Mouse (Mus musculus) T-helper 1 cell (primary cell): Measurements from ENCODE around the gene Blvrb.

Source experiments
- in situ Hi-C: fragments of 300-600 bp; cut with MboI, MseI; formaldehyde crosslinking; loops from one replicate; pipeline ENCODE4 v1.15.1; 2025; ENCODE audit warnings: high pct_unique_total_duplicates

The Blvrb gene

DNA sequence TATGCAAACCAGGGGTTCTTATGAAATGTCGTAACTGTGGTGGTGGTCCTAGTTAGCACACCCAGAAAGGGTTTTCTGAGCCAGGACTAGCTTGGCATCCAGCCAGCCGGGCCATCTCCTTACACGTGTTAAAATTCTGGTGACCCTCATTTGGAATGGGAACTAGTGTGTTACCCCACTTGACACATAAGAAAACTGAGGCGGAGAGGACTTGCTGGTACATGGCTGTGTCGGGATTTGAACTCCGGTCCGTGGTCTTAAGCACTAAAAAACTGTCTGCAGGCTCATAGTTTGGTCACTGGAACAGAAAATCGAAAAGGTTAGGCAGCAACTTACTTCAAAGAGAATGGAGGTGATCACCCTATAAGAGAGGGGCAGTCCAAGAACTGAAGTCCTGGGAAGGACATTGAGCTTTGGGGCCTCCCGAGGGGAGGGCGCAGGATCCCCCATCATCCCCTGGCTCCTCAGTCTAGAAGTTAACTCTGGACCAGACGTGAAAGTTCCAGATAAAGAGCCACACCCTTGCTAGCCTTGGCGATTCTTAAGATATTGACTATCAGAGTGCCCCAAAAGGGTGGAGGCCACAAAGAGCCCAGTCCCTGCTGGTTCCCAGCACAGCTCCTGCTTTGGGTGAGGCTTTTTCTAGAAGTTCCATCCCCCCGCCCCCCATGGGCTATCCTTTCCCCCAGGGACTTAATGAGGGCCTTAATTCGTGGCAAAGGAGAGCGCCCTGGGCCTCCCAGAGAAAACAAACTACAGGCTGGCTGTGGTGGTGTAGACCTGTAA is 836 bp downstream of the Blvrb start:
- in situ Hi-C loops = loop anchor here (5.0 kb wide), 1 partner anchor 34 kb away; no protein-coding TSS in a partner anchor

GRCm38 (mm10) chr7:27449256-27449862 is 1.6 kb downstream of the Blvrb start:
- in situ Hi-C loops = loop anchor here (5.0 kb wide), 1 partner anchor 33 kb away; no protein-coding TSS in a partner anchor

- in situ Hi-C loops = no loop called here
Measured at GRCm38 (mm10) chr7:27451359-27451758, 3.6 kb downstream of the Blvrb start.

- in situ Hi-C loops = no loop called here
Measured at GRCm38 (mm10) chr7:27452206-27452770, 4.5 kb downstream of the Blvrb start.

DNA sequence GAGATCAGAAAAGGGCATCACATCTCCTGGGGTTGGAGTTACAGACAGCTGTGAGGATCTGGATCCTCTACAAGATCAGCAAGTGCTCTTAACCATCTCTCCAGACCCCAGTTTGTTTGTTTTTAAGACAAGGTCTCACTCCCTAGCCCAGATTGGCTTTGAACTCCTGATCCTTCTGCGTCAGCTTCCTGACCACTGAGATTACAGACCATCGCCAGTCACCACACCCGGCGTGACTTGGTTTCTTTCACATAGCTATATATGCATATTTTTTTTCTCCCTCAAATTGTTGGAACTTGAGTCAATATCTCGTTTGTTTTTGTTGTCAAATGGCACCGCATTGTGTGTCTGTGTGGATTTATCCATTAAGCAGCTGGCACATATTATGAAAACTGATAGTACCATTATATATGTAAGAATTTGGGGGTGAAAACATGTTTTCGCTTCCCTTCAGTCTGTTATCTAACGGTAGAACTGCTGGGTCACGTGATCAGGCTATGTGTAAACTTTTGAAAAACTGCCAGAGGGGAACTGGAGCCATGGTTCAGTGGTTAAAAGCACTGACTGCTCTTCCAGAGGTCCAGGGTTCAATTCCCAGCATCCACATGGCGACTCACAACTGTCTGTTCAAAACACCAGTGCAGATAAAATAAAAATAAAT is 6.8 kb downstream of the Blvrb start:
- in situ Hi-C loops = no loop called here

DNA sequence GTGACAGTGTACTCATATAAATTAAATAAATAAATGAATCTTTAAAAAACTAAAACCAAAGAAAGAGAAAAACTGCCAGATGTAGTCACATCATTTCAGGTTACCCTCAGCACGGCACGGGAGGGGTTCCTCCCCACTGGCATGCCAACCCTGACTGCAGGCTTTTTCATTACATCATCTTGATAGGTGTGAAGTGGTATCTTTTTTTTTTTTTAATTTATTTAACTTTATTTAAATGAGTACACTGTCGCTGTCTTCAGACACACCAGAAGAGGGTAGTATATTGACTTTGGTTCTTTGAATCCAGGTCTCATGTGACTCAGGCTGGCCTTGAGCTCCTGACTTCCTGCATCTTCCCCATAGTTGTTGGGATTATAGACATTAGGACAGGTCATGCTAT is 7.5 kb downstream of the Blvrb start:
- in situ Hi-C loops = no loop called here

DNA sequence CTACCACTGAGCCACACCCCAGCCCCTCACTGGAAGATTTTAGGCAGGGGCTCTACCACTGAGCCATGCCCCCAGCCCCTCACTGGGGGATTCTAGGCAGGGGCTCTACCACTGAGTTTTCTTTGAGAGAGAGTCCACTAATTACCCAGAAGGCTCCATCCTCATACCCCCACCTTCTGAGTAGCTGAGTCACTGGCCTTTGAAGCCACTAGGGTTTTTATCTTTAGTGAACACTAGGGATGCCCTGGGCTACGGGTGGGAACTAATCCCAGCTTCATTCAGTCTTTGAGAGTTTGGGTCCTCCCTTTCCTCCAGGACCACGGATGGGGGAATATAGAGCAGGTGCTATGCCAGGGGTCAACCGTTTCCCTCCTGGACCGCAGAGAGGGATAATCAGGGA is 10.8 kb downstream of the Blvrb start:
- in situ Hi-C loops = no loop called here

DNA sequence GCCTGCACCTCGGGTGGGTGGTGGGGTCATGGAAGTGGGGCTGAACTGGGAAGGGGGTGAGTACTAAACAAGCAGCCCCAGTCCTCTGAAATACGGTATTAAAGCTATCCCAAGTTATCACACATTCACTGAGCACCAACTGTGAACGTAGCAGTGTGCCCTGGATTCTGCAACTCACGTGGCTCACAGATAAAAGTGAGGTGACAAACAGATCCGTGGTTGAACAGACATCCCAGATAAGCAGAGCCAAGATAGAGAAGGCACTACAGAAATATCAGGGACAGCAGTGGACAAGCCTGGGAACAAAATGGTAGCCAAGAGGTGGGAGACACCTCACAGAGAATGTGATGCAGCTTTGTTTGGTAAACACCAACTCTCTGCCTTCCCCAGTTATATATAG is 11.9 kb downstream of the Blvrb start:
- in situ Hi-C loops = no loop called here

DNA sequence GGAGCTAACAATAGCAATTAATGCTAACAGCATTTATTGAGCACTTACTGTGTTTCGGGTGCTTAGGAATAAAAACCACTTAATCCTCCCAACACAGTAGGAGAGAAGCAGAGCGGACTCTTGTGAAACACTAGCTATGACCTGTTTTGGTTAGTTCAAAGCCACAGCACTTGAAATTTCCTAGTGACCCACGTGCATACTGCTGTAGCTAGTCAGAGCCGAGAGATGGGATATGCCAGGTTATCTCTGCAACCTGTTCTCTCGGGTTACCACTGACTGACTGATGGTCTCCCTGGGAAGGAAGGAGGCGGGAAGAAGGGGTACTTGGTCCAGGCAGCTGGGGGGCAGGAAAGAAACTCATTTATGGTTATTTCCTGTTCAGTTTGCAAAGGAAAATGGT is 12.7 kb downstream of the Blvrb start:
- in situ Hi-C loops = no loop called here

- in situ Hi-C loops = no loop called here
Measured at GRCm38 (mm10) chr7:27467648-27468047, 19.9 kb downstream of the Blvrb start.

DNA sequence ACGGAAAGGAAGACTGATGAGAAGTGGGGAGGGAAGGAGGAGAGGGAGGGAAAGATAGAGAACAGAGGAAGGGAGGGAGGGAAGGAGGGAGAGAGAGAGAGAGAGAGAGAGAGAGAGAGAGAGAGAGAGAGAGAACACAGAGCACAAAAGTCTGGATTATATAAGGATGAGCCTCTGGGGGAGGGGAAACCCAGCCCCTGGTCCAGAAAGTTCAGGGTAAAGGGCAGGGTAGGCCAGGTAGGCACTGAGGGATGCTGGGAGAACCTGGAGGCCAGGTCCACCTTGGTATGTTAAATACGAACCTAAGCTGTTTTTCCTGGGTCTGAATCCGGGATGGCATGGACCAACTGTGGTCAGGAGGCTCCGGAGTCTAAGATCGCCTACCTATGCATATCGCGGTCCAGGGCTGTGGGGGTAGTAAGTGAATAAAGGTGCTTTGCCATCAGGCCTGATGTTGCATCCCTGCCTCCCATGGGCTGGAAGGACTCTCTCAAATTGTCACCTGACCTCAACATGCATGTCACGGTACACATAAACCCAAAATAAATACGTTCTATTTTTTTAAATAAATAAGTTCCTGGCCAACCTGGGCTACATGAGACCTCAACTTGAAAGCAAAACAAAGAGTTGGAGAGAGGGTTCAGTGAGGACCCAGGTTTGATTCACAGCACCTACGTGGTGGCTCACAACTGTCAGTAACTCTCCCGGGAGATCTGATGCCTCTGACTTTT is 23.8 kb downstream of the Blvrb start:
- in situ Hi-C loops = no loop called here

GRCm38 (mm10) chr7:27472596-27472995 is 24.8 kb downstream of the Blvrb start:
- in situ Hi-C loops = no loop called here

GRCm38 (mm10) chr7:27473156-27473834 is 25.5 kb downstream of the Blvrb start, which contains the start of gene Sertad3:
Gene Sertad3, plus strand, starts transcription at chr7:27473768.
- in situ Hi-C loops = no loop called here

DNA sequence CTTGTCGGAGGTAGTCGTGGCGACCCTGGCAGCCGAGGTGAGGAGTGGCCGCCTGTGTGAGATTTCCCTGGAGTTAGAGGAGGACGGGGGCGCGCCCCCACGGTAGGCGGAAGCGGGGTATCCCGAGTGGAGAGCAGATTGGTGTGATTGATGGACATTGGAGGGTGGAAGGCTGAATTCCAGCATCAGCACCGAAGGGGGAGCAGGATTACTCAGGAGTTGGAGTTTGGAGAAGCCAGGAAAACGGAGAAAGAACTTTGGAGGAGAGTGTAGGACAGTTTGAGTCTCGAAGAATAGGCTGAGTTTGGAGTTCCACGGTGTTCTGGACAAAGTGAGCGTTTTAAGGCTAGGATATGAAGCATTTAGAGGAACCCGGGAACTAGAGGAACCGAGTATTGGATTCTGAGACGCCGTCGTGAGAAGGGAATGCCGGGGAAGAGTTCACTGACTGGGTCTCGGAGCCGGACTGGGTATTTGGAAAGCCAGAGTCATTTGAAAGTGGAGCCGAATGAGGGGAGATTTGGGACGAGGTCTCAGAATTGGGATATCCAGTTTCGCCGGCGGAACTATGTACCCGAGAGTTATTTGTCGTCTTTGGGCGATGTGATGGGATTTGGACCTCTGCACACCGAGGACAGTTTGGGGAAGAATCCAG is 26.2 kb downstream of the Blvrb start:
- in situ Hi-C loops = no loop called here

GRCm38 (mm10) chr7:27474490-27474954 is 26.7 kb downstream of the Blvrb start:
- in situ Hi-C loops = no loop called here

DNA sequence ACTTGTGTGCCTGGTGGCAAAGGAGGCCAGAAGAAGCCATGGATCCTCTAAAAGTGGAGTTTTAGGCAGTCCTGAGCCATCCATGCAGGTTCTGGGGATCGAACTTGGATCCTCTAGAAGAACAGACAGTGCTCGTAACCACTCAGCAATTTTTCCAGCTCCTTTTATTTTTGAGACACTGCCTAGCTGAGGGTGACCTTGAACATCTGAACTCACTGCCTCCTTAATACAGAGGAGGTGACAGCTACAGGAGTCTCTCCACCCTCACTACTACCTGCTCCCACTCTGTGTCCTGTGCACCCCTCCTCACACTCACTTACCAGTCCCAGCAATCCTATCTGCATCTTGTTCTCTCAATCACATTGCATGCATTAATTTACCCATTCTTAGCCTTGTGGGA is 27.8 kb downstream of the Blvrb start:
- in situ Hi-C loops = no loop called here

DNA sequence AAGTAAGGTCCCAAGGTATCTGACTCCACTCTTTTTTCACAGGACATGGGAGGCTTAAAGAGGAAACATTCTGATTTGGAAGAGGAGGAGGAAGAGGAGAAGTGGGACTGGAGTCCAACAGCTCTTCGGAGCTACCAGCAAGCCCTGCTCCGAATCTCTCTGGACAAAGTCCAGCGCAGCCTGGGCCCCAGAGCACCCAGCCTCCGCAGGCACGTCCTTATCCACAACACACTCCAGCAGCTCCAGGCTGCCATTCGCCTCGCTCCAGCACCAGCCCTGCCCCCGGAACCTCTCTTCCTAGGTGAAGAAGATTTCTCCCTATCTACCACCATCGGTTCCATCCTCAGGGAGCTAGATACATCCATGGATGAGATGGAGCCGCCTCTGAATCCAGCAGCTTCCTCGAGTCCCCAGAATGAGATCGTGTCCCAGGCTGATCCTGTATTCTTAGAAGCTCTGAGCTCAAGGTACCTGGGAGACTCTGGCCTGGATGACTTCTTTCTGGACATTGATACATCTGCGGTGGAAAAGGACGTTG is 28.4 kb downstream of the Blvrb start:
- in situ Hi-C loops = no loop called here

- in situ Hi-C loops = no loop called here
Measured at GRCm38 (mm10) chr7:27478561-27478960, 30.8 kb downstream of the Blvrb start.

- in situ Hi-C loops = loop anchor here (5.0 kb wide), 1 partner anchor 32 kb away; the partner anchor contains the start of genes Blvrb and Sptbn4
Measured at GRCm38 (mm10) chr7:27479750-27480149, 32.0 kb downstream of the Blvrb start.

- in situ Hi-C loops = loop anchor here (5.0 kb wide), 1 partner anchor 33 kb away; the partner anchor contains the start of genes Blvrb and Sptbn4
Measured at GRCm38 (mm10) chr7:27480506-27480905, 32.7 kb downstream of the Blvrb start.
